Mouse (Mus musculus): ENCODE measurements around the gene Uvssa. TPM values are rescaled to one million over a fixed set of nuclear protein-coding genes. Genes with fewer than 3 reads are reported as not detected.
A peak's percentile ranks its signal among the peaks of the same experiment; 100 is the strongest.

Uvssa gene
- polyA plus RNA-seq, 1 experiment, result 7.7 TPM

DNA sequence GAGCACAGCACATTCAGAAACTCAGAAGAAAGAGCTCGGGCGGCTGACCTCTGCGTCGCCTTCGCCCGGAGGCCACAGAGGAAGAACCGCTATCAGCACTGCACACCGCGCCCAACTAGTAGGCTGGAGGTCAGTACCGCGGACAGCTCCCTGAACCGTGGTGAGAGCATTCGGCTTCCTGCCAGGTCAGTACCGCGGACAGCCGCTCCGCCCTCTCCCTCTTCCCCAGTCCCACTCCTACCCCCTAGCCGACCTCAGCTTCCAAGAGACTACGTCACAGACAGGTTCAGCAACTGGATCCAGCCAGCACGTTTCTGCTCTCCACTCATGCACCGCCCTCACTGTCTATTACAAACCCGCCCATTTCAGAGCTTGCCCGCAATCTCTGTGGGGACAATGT lies 59.9 kb downstream of the Uvssa start:
- WGBS, result 3% methylated on average over 23 of the region's 23 CpGs
- Histone ChIP-seq H3K27ac (ENCODE audit: control insufficient read depth, insufficient read depth, low read depth, low read length, poor library complexity) (no peak overlapping the region), H3K4me3 (replicated peaks; ENCODE audit: control insufficient read depth, low read depth, low read length) (no peak overlapping the region), H3K4me1 (ENCODE audit: control insufficient read depth, insufficient read depth, low read length) (peaks cover 2% of the 10 kb centered on the region; the same call in 1 of the 2 replicates)
- no peak; the same call in 1 of the 2 replicates for TF ChIP-seq POLR2A (IDR thresholded peaks at IDR 0.05; ENCODE audit: borderline replicate concordance, control insufficient read depth, low read depth, low read length)
- no peak for TF ChIP-seq CTCF (IDR thresholded peaks at IDR 0.05; ENCODE audit: control insufficient read depth, insufficient read depth, low read length)

DNA sequence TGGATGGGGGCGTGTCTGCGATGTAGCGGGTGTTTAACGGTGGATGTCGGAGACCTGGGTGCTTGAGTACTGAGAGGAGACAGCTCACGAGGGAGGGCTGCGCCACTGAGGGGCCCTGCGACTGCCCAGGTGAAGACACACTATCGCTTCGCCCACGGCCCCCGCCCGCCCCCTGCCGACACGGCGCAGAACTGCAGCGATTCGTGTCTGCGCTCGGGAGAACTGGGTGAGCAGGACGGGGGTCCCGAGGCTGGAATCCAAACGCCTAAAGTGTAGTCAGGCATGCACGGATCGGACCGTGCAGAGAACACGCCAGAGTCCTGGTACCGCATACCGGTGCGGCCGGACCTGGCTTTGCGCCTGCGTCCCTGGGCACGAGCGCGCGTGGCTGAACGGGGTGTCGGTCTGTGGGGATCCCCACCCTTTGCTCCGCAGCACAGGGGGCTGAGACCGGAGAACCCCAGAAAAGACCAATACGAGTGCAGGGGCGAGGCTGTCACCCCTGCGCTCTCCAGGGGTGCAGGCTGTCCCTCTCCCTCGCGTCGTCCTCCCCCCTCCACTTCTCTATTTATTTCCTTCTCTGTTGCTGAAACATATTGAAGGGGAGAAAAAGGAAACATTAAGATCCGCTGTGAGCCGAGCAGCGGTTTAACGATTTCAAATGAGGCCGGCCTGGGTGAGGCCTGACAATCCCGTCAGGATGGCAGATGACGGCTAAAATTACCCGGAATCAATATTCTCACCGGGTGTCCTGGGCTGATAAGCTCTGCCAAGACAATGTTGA lies 64.8 kb downstream of the Uvssa start:
- Histone ChIP-seq H3K4me1 (ENCODE audit: control insufficient read depth, insufficient read depth, low read length) (peaks cover 2% of the 10 kb centered on the region; the same call in 1 of the 2 replicates), H3K27ac (ENCODE audit: control insufficient read depth, insufficient read depth, low read depth, low read length, poor library complexity) (peak overlapping the region; percentile 29; the same call in 1 of the 2 replicates), H3K4me3 (replicated peaks; ENCODE audit: control insufficient read depth, low read depth, low read length) (peak overlapping the region; percentile 57)
- TF ChIP-seq POLR2A (IDR thresholded peaks at IDR 0.05; ENCODE audit: borderline replicate concordance, control insufficient read depth, low read depth, low read length) (no peak), CTCF (IDR thresholded peaks at IDR 0.05; ENCODE audit: control insufficient read depth, insufficient read depth, low read length) (peak; percentile 75)
- WGBS, result under 1% methylated on average over 56 of the region's 56 CpGs

DNA sequence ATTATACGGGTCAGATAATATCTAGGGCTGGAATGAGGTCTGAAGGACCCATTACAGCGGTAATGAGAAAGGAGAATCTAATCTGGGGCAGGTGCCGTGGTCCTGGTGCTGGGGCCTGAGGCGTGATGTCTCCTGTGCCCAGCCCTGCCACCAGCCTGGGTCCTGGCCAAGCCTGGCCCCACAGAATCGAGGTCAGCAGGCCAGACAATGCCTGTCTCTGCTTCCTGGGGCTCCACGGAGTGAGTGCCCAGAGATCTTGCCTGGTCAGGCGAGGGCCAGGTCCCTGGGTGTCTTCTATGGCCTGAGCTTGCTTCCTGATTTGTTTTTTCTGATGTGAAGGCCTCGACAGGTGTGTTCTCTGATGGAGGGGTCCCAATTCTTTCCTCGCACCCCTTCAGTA lies 65.4 kb downstream of the Uvssa start:
- Histone ChIP-seq H3K4me1 (ENCODE audit: control insufficient read depth, insufficient read depth, low read length) (peaks cover 2% of the 10 kb centered on the region; the same call in 1 of the 2 replicates), H3K27ac (ENCODE audit: control insufficient read depth, insufficient read depth, low read depth, low read length, poor library complexity) (no peak overlapping the region), H3K4me3 (replicated peaks; ENCODE audit: control insufficient read depth, low read depth, low read length) (no peak overlapping the region)
- WGBS, result 35% methylated on average over 9 of the region's 9 CpGs
- no peak for TF ChIP-seq POLR2A (IDR thresholded peaks at IDR 0.05; ENCODE audit: borderline replicate concordance, control insufficient read depth, low read depth, low read length)
- no peak for TF ChIP-seq CTCF (IDR thresholded peaks at IDR 0.05; ENCODE audit: control insufficient read depth, insufficient read depth, low read length)

DNA sequence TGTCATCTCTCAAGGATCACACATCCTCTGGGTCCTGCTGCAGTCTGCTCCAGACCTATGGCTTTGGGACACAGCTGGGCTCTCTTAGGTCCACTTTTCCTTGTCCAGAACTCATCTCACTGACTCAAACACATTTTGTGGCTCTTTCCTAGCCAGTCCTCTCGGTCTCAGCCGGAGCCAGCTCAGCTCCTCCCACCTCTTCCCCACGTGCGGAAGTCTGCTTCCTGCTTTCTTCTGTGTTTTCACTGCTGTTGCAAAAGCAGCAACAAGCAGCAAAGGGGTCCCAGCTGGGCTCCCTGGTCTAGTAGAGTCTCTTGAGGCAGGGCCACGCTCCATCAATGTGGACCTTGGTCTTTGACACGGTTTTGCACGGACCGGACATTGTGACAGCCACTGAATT lies 77.4 kb downstream of the Uvssa start:
- 8% methylated on average over 8 of the region's 8 CpGs for WGBS
- Histone ChIP-seq H3K4me3 (replicated peaks; ENCODE audit: control insufficient read depth, low read depth, low read length) (no peak overlapping the region), H3K27ac (ENCODE audit: control insufficient read depth, insufficient read depth, low read depth, low read length, poor library complexity) (no peak overlapping the region), H3K4me1 (ENCODE audit: control insufficient read depth, insufficient read depth, low read length) (no peaks in the 10 kb centered on the region; the same call in 1 of the 2 replicates)
- no peak for TF ChIP-seq CTCF (IDR thresholded peaks at IDR 0.05; ENCODE audit: control insufficient read depth, insufficient read depth, low read length)
- TF ChIP-seq POLR2A (IDR thresholded peaks at IDR 0.05; ENCODE audit: borderline replicate concordance, control insufficient read depth, low read depth, low read length), result no peak

DNA sequence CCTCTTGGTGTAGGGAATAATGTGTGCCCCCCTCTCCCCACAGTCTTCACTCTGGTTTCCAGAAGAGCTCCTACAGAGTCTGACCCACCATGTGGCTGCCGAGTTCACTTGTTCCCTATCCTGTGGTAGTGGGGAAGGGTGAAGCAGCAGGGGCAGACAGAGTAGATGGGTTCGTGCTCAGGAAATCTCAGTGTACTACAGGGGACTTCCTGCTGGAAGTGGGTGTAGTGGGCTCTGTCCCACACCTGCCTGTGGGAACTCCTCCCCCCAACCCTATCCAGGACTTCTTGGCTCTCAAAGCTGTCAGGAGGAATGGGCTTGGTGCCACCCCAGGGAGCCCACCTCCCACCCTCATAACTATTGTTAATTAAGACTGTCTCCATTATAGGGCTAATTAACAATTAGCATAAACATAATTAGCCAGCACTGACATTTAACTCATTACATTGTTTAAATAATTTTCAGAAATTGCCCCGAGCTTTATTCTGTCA lies 79.8 kb downstream of the Uvssa start:
- Histone ChIP-seq H3K4me3 (replicated peaks; ENCODE audit: control insufficient read depth, low read depth, low read length) (no peak overlapping the region), H3K27ac (ENCODE audit: control insufficient read depth, insufficient read depth, low read depth, low read length, poor library complexity) (no peak overlapping the region), H3K4me1 (ENCODE audit: control insufficient read depth, insufficient read depth, low read length) (no peaks in the 10 kb centered on the region; the same call in 1 of the 2 replicates)
- WGBS, result 47% methylated on average over 3 of the region's 3 CpGs
- no peak for TF ChIP-seq POLR2A (IDR thresholded peaks at IDR 0.05; ENCODE audit: borderline replicate concordance, control insufficient read depth, low read depth, low read length)
- TF ChIP-seq CTCF (IDR thresholded peaks at IDR 0.05; ENCODE audit: control insufficient read depth, insufficient read depth, low read length), result no peak

DNA sequence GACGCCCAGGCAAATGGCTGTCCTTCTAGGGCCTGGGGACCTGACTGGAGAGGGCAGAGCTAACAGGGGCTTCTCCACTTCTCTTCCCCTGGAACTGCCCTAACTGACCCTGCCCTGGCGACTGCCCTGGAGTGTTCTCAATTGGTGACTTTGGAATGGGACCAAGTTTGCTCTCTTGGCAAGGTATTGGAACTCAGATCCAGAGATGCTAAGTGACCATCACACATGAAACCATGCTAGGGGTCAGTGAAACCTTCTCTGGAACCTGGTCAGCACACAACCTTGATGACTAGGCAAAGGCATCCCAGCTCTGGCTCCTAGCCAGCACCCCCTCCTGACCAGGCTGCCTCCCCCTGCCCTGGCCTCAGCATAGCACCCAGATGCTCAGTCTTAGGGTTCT lies 80.8 kb downstream of the Uvssa start:
- 65% methylated on average over 2 of the region's 2 CpGs for WGBS
- TF ChIP-seq POLR2A (IDR thresholded peaks at IDR 0.05; ENCODE audit: borderline replicate concordance, control insufficient read depth, low read depth, low read length), result no peak
- TF ChIP-seq CTCF (IDR thresholded peaks at IDR 0.05; ENCODE audit: control insufficient read depth, insufficient read depth, low read length), result no peak
- Histone ChIP-seq H3K4me3 (replicated peaks; ENCODE audit: control insufficient read depth, low read depth, low read length) (no peak overlapping the region), H3K27ac (ENCODE audit: control insufficient read depth, insufficient read depth, low read depth, low read length, poor library complexity) (no peak overlapping the region), H3K4me1 (ENCODE audit: control insufficient read depth, insufficient read depth, low read length) (no peaks in the 10 kb centered on the region; the same call in 1 of the 2 replicates)

DNA sequence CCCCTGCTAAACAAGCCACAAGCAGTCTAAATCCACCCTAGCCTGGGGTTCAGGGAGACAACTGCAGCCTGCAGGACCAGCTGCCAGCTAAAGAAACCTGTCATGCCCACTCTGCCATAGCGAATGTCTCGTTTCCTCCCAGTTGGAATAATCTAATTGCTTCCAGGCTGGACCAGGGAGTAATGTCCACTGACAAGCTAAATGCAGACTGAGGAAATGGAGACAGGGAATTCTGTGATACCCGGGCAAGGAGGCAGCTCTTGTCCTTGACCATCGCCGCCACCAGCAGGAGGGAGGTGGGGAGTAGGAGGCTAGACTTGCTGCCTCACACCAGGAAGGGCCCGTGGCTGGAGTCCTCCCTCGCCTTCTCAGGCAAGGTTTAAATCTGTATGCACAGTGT lies 86.0 kb downstream of the Uvssa start:
- Histone ChIP-seq H3K27ac (ENCODE audit: control insufficient read depth, insufficient read depth, low read depth, low read length, poor library complexity) (no peak overlapping the region), H3K4me1 (ENCODE audit: control insufficient read depth, insufficient read depth, low read length) (no peaks in the 10 kb centered on the region), H3K4me3 (replicated peaks; ENCODE audit: control insufficient read depth, low read depth, low read length) (no peak overlapping the region)
- 69% methylated on average over 7 of the region's 7 CpGs for WGBS
- no peak for TF ChIP-seq CTCF (IDR thresholded peaks at IDR 0.05; ENCODE audit: control insufficient read depth, insufficient read depth, low read length)
- no peak for TF ChIP-seq POLR2A (IDR thresholded peaks at IDR 0.05; ENCODE audit: borderline replicate concordance, control insufficient read depth, low read depth, low read length)

DNA sequence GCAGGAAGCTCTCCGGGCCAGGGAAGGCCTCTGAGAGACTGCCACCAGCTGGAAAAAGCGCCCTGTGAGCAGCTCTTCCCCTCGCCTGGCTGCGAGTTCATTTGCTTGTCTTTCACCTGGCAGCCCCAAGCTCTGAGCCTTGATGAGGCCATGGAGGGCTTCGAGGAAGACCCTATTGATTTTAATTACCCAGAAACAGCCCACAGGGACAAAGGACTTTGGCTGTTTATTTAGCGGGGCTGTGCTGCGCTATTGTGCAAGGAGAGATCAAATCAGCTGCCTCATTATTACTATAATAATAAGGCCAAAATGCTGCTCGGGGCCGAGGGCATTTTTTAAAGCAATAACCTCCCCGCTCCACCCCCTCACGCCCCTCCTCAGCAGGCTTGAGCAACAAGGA lies 87.1 kb downstream of the Uvssa start:
- Histone ChIP-seq H3K4me3 (replicated peaks; ENCODE audit: control insufficient read depth, low read depth, low read length) (no peak overlapping the region), H3K27ac (ENCODE audit: control insufficient read depth, insufficient read depth, low read depth, low read length, poor library complexity) (no peak overlapping the region), H3K4me1 (ENCODE audit: control insufficient read depth, insufficient read depth, low read length) (no peaks in the 10 kb centered on the region)
- TF ChIP-seq POLR2A (IDR thresholded peaks at IDR 0.05; ENCODE audit: borderline replicate concordance, control insufficient read depth, low read depth, low read length) (no peak), CTCF (IDR thresholded peaks at IDR 0.05; ENCODE audit: control insufficient read depth, insufficient read depth, low read length) (no peak)
- 75% methylated on average over 11 of the region's 11 CpGs for WGBS

Other genes starting within 250 kb of the Uvssa start
- 3.1 and 6.6 TPM in 2 replicates for gene Spon2, start 160.1 kb upstream of the Uvssa start, polyA plus RNA-seq (2011; ENCODE audit: insufficient read depth, insufficient read length, low replicate concordance, missing spikeins)
- 98.6 and 105 TPM in 2 replicates for gene Ctbp1, start 103.6 kb upstream of the Uvssa start, polyA plus RNA-seq (2011; ENCODE audit: insufficient read depth, insufficient read length, low replicate concordance, missing spikeins)
- 20.2 and 32.3 TPM in 2 replicates for gene Maea, start 43.0 kb upstream of the Uvssa start, polyA plus RNA-seq (2011; ENCODE audit: insufficient read depth, insufficient read length, low replicate concordance, missing spikeins)
- gene Nkx1-1, start 55.4 kb downstream of the Uvssa start, polyA plus RNA-seq (2011; ENCODE audit: insufficient read depth, insufficient read length, low replicate concordance, missing spikeins), result not detected in 2 replicates

Measured in bone marrow, adult 2 months (tissue).